Mouse (Mus musculus) spleen, adult 2 months (tissue): ENCODE results near the gene Igsf10.

Experiments
- CTCF ChIP-seq: fragments of 200-500 bp; IDR thresholded peaks from 2 replicates; pipeline ENCODE4 v1.5.1; 2011; ENCODE audit warnings: mild to moderate bottlenecking, inconsistent platforms; ENCODE audit not compliant: insufficient read depth, insufficient read length, insufficient replicate concordance; ENCODE audit errors: extremely low read depth
- POLR2A ChIP-seq: fragments of 200-500 bp; IDR thresholded peaks from 2 replicates; pipeline ENCODE4 v1.6.1; 2011; ENCODE audit warnings: low read depth, low read length, inconsistent platforms

DNA sequence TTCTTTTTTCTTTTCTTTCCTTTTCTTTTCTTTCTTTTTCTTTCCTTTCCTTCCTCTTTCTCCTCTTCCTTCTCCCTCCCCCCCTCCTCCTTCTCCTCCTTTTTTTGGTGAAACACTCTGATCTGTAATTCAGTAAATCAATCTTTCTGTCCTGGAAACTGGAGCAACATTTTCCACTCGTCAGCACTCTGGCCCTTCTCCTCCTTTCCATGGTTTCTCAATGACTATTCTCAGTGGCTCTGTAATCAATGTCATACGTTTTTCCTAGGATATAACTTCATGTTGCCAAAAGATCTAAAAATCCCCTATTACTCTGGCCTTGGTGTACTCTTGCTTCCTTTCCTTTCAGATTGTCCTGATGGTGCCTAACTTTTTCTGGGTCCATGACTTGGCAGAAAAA is 40.1 kb upstream of the Igsf10 start:
- TF ChIP-seq CTCF (no peak), POLR2A (no peak)
